Comparison of ENCODE assay signal across 25 mouse cellular contexts in genomic region chr5:35275356-35275755, GRCm38 (mm10). TPM values are rescaled to one million over a fixed set of nuclear protein-coding genes. Genes with fewer than 3 reads are reported as not detected.
DNase-seq lines count a peak whose midpoint lies in the region; ATAC-seq and TF ChIP-seq lines count a peak whose summit lies in the region.
"Had no signal": no experiment of that assay in that cellular context is flagged by ENCODE, and none has a peak within 500 bp of the region (broad histone marks: within the 10 kb centered on the region; RNA-seq: fewer than 3 reads in every experiment).

No protein-coding gene starts in this region.

- no peak overlapping the region for H3K4me3 ChIP-seq in forebrain, postnatal 0 days (ENCODE audit: low read depth, low read length)
- H3K4me3 ChIP-seq in forebrain, embryonic 10.5 days = no peak overlapping the region
- no peak overlapping the region for H3K4me3 ChIP-seq in liver, adult 2 months (ENCODE audit: insufficient read depth, low read depth, low read length)
- H3K4me3 ChIP-seq: embryonic facial prominence, embryonic 10.5 days; embryonic facial prominence, embryonic 13.5 days; erythroblast, embryonic 14.5 days; heart, embryonic 12.5 days; heart, embryonic 15.5 days; hindbrain, embryonic 10.5 days had no signal

- ATAC-seq in forebrain, postnatal 0 days = peak; percentile 43; the same call in 1 of the 2 replicates
- ATAC-seq: activated CD4-positive, CD25-positive, alpha-beta regulatory T cell, adult 4 months had no signal

- no peak overlapping the region for H3K27ac ChIP-seq in forebrain, postnatal 0 days (ENCODE audit: low read depth, low read length)
- H3K27ac ChIP-seq in forebrain, embryonic 10.5 days = no peak overlapping the region
- no peak overlapping the region for H3K27ac ChIP-seq in liver, adult 2 months (replicated peaks; ENCODE audit: insufficient read depth, low read depth, low read length)
- H3K27ac ChIP-seq: embryonic facial prominence, embryonic 10.5 days; embryonic facial prominence, embryonic 13.5 days; heart, embryonic 15.5 days; hindbrain, embryonic 10.5 days; hindbrain, embryonic 14.5 days had no signal

- H3K9me3 ChIP-seq in forebrain, postnatal 0 days (ENCODE audit: low read length) = no peaks in the 10 kb centered on the region
- no peaks in the 10 kb centered on the region for H3K9me3 ChIP-seq in forebrain, embryonic 10.5 days
- H3K9me3 ChIP-seq: embryonic facial prominence, embryonic 10.5 days; embryonic facial prominence, embryonic 13.5 days; heart, embryonic 12.5 days; heart, embryonic 15.5 days; hindbrain, embryonic 10.5 days had no signal

- H3K4me1 ChIP-seq in forebrain, postnatal 0 days (ENCODE audit: insufficient read depth) = no peaks in the 10 kb centered on the region
- peaks cover 24% of the 10 kb centered on the region for H3K4me1 ChIP-seq in forebrain, embryonic 10.5 days
- H3K4me1 ChIP-seq in liver, adult 2 months (ENCODE audit: control insufficient read depth, insufficient read depth, low read length) = no peaks in the 10 kb centered on the region

- H3K36me3 ChIP-seq in forebrain, postnatal 0 days (ENCODE audit: insufficient read depth) = no peaks in the 10 kb centered on the region
- no peaks in the 10 kb centered on the region for H3K36me3 ChIP-seq in forebrain, embryonic 10.5 days (replicated peaks)
- H3K36me3 ChIP-seq in liver, adult 2 months (ENCODE audit: control insufficient read depth, insufficient read depth, low read length) = no peaks in the 10 kb centered on the region
- H3K36me3 ChIP-seq: embryonic facial prominence, embryonic 10.5 days; embryonic facial prominence, embryonic 13.5 days; heart, embryonic 12.5 days; heart, embryonic 15.5 days; hindbrain, embryonic 10.5 days had no signal

- no peaks in the 10 kb centered on the region for H3K79me2 ChIP-seq in liver, adult 2 months (ENCODE audit: control insufficient read depth, insufficient read depth, low read length)

- H3K4me2 ChIP-seq in forebrain, postnatal 0 days (ENCODE audit: low read depth) = no peak overlapping the region
- H3K4me2 ChIP-seq: embryonic facial prominence, embryonic 13.5 days; heart, embryonic 12.5 days; heart, embryonic 15.5 days; hindbrain, embryonic 14.5 days had no signal

- H3K27me3 ChIP-seq in forebrain, postnatal 0 days (ENCODE audit: insufficient read depth, low read length) = peaks cover 19% of the 10 kb centered on the region
- H3K27me3 ChIP-seq in forebrain, embryonic 10.5 days (ENCODE audit: poor library complexity, severe bottlenecking) = peaks cover 58% of the 10 kb centered on the region
- peaks cover 15% of the 10 kb centered on the region for H3K27me3 ChIP-seq in liver, adult 2 months (ENCODE audit: control insufficient read depth, insufficient read depth, low read length)

- no peak overlapping the region for H3K9ac ChIP-seq in forebrain, postnatal 0 days
- no peak overlapping the region for H3K9ac ChIP-seq in liver, adult 2 months (ENCODE audit: low read depth, low read length)
- H3K9ac ChIP-seq: embryonic facial prominence, embryonic 13.5 days; heart, embryonic 12.5 days; heart, embryonic 15.5 days; hindbrain, embryonic 14.5 days had no signal

- TF ChIP-seq CTCF in forebrain, postnatal 0 days (IDR thresholded peaks at IDR 0.05; ENCODE audit: low read depth) = no peak; the same call in 1 of the 2 replicates
- TF ChIP-seq CTCF in liver, adult 2 months (IDR thresholded peaks at IDR 0.05; ENCODE audit: low read depth, low read length) = no peak
- no peak for TF ChIP-seq CTCF in brain, embryonic 14.5 days (IDR thresholded peaks at IDR 0.05; ENCODE audit: borderline replicate concordance, extremely low read depth, insufficient read depth, insufficient read length)

- no peak for TF ChIP-seq POLR2A in liver, adult 2 months (IDR thresholded peaks at IDR 0.05; ENCODE audit: extremely low read depth, insufficient read depth, low read length)
- TF ChIP-seq POLR2A in brain, embryonic 14.5 days (IDR thresholded peaks at IDR 0.05; ENCODE audit: borderline replicate concordance, extremely low read depth, insufficient read depth, insufficient read length, poor library complexity, severe bottlenecking) = no peak

- DNase-seq in cerebellum, postnatal 10 days = peak; percentile 49 to 57
- DNase-seq in cerebellum, adult 8-10 months = no peak
- DNase-seq in forebrain, postnatal 0 days = peak; percentile 72
- no peak for DNase-seq in forebrain, embryonic 10.5 days (ENCODE audit: extremely low spot score, low spot score)
- peak; percentile 12 for DNase-seq in liver, adult 2 months (ENCODE audit: extremely low read depth, low read depth, low spot score)
- no peak for DNase-seq in liver
- peak; percentile 26 for DNase-seq in brain, embryonic 14.5 days (ENCODE audit: low read depth)
- DNase-seq: adrenal gland, adult 8-10 months; adrenal gland, postnatal 25 days; cerebellum, adult 18-20 months; cerebellum, adult 9-11 months; cerebellum, postnatal 36 days; embryo, embryonic 11 days; gastrocnemius, postnatal 25 days; heart, adult 18-20 months; heart, postnatal 10 days; heart, postnatal 36 days had no signal

- 50% methylated on average over 11 of the region's 11 CpGs for WGBS in forebrain, postnatal 0 days
- WGBS in forebrain, embryonic 10.5 days = 80% methylated on average over 11 of the region's 11 CpGs
- 45% methylated on average over 11 of the region's 11 CpGs for WGBS in liver, adult 2 months

RNA-seq across cellular contexts. Expression of gene Adra2c, which starts 2.8 kb away (rescaled TPM):
- total RNA-seq in forebrain, postnatal 0 days (2014; rRNA removed) = 8.9 and 10.7 TPM in 2 replicates
- polyA plus RNA-seq in forebrain, postnatal 0 days (2015; fragmentation: Nextera tagmentation; extraction: Ambion mirVana) = 1.5 and 1.7 TPM in 2 replicates
- not detected in 2 replicates for polyA plus RNA-seq in forebrain, embryonic 10.5 days (2016; fragmentation: Nextera tagmentation; extraction: Ambion mirVana)
- not detected in 2 replicates for total RNA-seq in liver, adult 2 months (2014; rRNA removed)
- polyA plus RNA-seq in liver, adult 2 months (2012; rRNA removed) = not detected in 2 replicates
- polyA plus RNA-seq in brain, embryonic 14.5 days (2012; rRNA removed) = 2.0 and 3.0 TPM in 2 replicates
- polyA plus RNA-seq: activated CD4-positive, CD25-positive, alpha-beta regulatory T cell, adult 4 months; embryonic facial prominence, embryonic 10.5 days; erythroblast, embryonic 14.5 days; heart, embryonic 15.5 days had no signal

Comparison
In these comparisons a context has a peak if more than half of its experiments do, and no peak if none do; other contexts are left out.
1. DNase-seq: peak in cerebellum, postnatal 10 days (2 of 2), forebrain, postnatal 0 days (single experiment), liver, adult 2 months (single experiment) and brain, embryonic 14.5 days (single experiment); none in cerebellum, adult 8-10 months (single experiment), forebrain, embryonic 10.5 days (single experiment) and liver (single experiment).